ENCODE assay signal across 22 mouse cellular contexts in the genomic region with DNA sequence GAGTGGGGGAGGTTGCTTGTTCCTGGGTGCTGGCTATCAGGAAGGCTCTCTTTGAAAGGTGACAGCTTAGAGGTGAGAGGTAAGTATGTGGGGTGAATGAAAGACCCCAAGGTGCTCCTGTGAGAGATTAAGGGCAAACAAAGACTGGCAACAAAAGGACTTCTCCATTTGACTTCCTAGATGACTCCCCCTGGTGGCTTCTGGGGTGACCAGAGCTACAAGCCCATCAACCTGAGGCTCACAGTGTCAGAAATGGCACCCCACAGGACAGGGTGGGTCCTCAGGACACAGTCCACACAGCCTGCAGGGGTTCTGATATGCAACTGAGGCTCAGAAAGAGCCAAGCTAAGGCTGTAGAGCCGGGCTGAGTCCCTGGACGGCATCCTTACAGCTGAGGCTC.
A peak's percentile ranks its signal among the peaks of the same experiment; 100 is the strongest.
DNase-seq lines count a peak whose midpoint lies in the region; ATAC-seq and TF ChIP-seq lines count a peak whose summit lies in the region.
"Had no signal": no experiment of that assay in that cellular context is flagged by ENCODE, and none has a peak within 500 bp of the region (broad histone marks: within the 10 kb centered on the region; RNA-seq: fewer than 3 reads in every experiment).

No protein-coding gene starts in this region.

- WGBS in kidney, postnatal 0 days, result 89% methylated on average over 2 of the region's 2 CpGs
- 85% methylated on average over 2 of the region's 2 CpGs for WGBS in kidney, embryonic 14.5 days
- WGBS in thymus, adult 2 months, result 87% methylated on average over 2 of the region's 2 CpGs
- WGBS in intestine, embryonic 16.5 days, result 93% methylated on average over 2 of the region's 2 CpGs

- H3K36me3 ChIP-seq in kidney, postnatal 0 days (ENCODE audit: insufficient read depth, low read length), result no peaks in the 10 kb centered on the region
- no peaks in the 10 kb centered on the region for H3K36me3 ChIP-seq in kidney, embryonic 14.5 days (ENCODE audit: control insufficient read depth, insufficient read depth, low read length)
- H3K36me3 ChIP-seq in thymus, adult 2 months (ENCODE audit: control insufficient read depth, insufficient read depth, low read length), result no peaks in the 10 kb centered on the region
- no peaks in the 10 kb centered on the region for H3K36me3 ChIP-seq in splenic B cell, adult 2 months (ENCODE audit: control insufficient read depth, insufficient read depth, low read length, poor library complexity, severe bottlenecking)
- H3K36me3 ChIP-seq in intestine, embryonic 16.5 days (ENCODE audit: control insufficient read depth, insufficient read depth, low read length), result no peaks in the 10 kb centered on the region
- H3K36me3 ChIP-seq: embryonic facial prominence, embryonic 15.5 days; forebrain, embryonic 12.5 days; heart, embryonic 10.5 days; kidney, embryonic 15.5 days; limb, embryonic 12.5 days had no signal

- no peak for DNase-seq in kidney, postnatal 0 days (ENCODE audit: low spot score)
- peak; percentile 28 for DNase-seq in thymus, postnatal 14 days
- no peak for DNase-seq in thymus, adult 2 months
- DNase-seq in splenic B cell, adult 2 months (ENCODE audit: low read depth, low spot score), result peak; percentile 49
- DNase-seq in urinary bladder, postnatal 25 days (ENCODE audit: low spot score), result no peak
- DNase-seq: adrenal gland, postnatal 36 days; cerebellum, postnatal 10 days; embryo, embryonic 11 days; gastrocnemius, postnatal 14 days; midbrain, embryonic 14.5 days had no signal

- H3K4me3 ChIP-seq in kidney, postnatal 0 days (replicated peaks; ENCODE audit: low read depth, low read length), result no peak overlapping the region
- H3K4me3 ChIP-seq in kidney, embryonic 14.5 days (ENCODE audit: low read length), result no peak overlapping the region
- H3K4me3 ChIP-seq in thymus, adult 2 months (ENCODE audit: control insufficient read depth, insufficient read depth, low read length), result no peak overlapping the region
- H3K4me3 ChIP-seq in bone marrow macrophage, adult 2 months (ENCODE audit: insufficient read depth, low read length), result no peak overlapping the region
- H3K4me3 ChIP-seq in intestine, embryonic 16.5 days (ENCODE audit: low read length), result no peak overlapping the region
- H3K4me3 ChIP-seq: embryonic facial prominence, embryonic 15.5 days; forebrain, embryonic 12.5 days; heart, embryonic 10.5 days; kidney, embryonic 15.5 days; left cerebral cortex, adult 2 months; limb, embryonic 12.5 days had no signal

- TF ChIP-seq POLR2A in thymus, adult 2 months (IDR thresholded peaks at IDR 0.05; ENCODE audit: control insufficient read depth, extremely low read depth, insufficient read depth, low read length, poor library complexity), result no peak
- no peak for TF ChIP-seq POLR2A in bone marrow macrophage, adult 2 months (IDR thresholded peaks at IDR 0.05; ENCODE audit: borderline replicate concordance, low read depth, low read length)

- TF ChIP-seq CTCF in kidney, postnatal 0 days (IDR thresholded peaks at IDR 0.05; ENCODE audit: low read depth), result peak; percentile 28; the same call in 1 of the 2 replicates
- TF ChIP-seq CTCF in thymus, adult 2 months (IDR thresholded peaks at IDR 0.05; ENCODE audit: borderline replicate concordance, control insufficient read depth, extremely low read depth, insufficient read depth, low read length, poor library complexity), result no peak
- peak; percentile 55 for TF ChIP-seq CTCF in bone marrow macrophage, adult 2 months (IDR thresholded peaks at IDR 0.05; ENCODE audit: low read depth, low read length)

- no peaks in the 10 kb centered on the region for H3K27me3 ChIP-seq in kidney, postnatal 0 days (ENCODE audit: insufficient read depth, low read length)
- no peaks in the 10 kb centered on the region for H3K27me3 ChIP-seq in kidney, embryonic 14.5 days (ENCODE audit: control insufficient read depth, insufficient read depth, low read length)
- H3K27me3 ChIP-seq in thymus, adult 2 months (ENCODE audit: control insufficient read depth, insufficient read depth, low read length), result no peaks in the 10 kb centered on the region
- no peaks in the 10 kb centered on the region for H3K27me3 ChIP-seq in splenic B cell, adult 2 months (ENCODE audit: control insufficient read depth, insufficient read depth, low read length, poor library complexity, severe bottlenecking)
- H3K27me3 ChIP-seq in intestine, embryonic 16.5 days (replicated peaks; ENCODE audit: control insufficient read depth, insufficient read depth, low read length), result no peaks in the 10 kb centered on the region
- H3K27me3 ChIP-seq: embryonic facial prominence, embryonic 15.5 days had no signal

- no peak overlapping the region for H3K4me2 ChIP-seq in kidney, postnatal 0 days (ENCODE audit: low read length)
- no peak overlapping the region for H3K4me2 ChIP-seq in kidney, embryonic 14.5 days (replicated peaks; ENCODE audit: low read depth, low read length)
- no peak overlapping the region for H3K4me2 ChIP-seq in intestine, embryonic 16.5 days (ENCODE audit: low read depth, low read length)
- H3K4me2 ChIP-seq: embryonic facial prominence, embryonic 15.5 days; forebrain, embryonic 12.5 days; kidney, embryonic 15.5 days; limb, embryonic 12.5 days had no signal

- H3K9ac ChIP-seq in kidney, postnatal 0 days (ENCODE audit: low read depth, low read length), result no peak overlapping the region
- no peak overlapping the region for H3K9ac ChIP-seq in kidney, embryonic 14.5 days (ENCODE audit: low read depth, low read length)
- H3K9ac ChIP-seq in intestine, embryonic 16.5 days (ENCODE audit: low read depth, low read length), result no peak overlapping the region
- H3K9ac ChIP-seq: embryonic facial prominence, embryonic 15.5 days; forebrain, embryonic 12.5 days; kidney, embryonic 15.5 days; limb, embryonic 12.5 days had no signal

- no peak overlapping the region for H3K27ac ChIP-seq in kidney, postnatal 0 days
- no peak overlapping the region for H3K27ac ChIP-seq in kidney, embryonic 14.5 days (ENCODE audit: low read depth, low read length)
- H3K27ac ChIP-seq in thymus, adult 2 months (ENCODE audit: control insufficient read depth, insufficient read depth, low read length), result no peak overlapping the region
- H3K27ac ChIP-seq in bone marrow macrophage, adult 2 months (ENCODE audit: insufficient read depth, low read depth, low read length), result no peak overlapping the region
- H3K27ac ChIP-seq in intestine, embryonic 16.5 days (ENCODE audit: low read length), result no peak overlapping the region
- H3K27ac ChIP-seq: embryonic facial prominence, embryonic 15.5 days; forebrain, embryonic 12.5 days; heart, embryonic 10.5 days; kidney, embryonic 15.5 days; left cerebral cortex, adult 2 months; limb, embryonic 12.5 days; macrophage had no signal

- H3K9me3 ChIP-seq in kidney, postnatal 0 days (replicated peaks; ENCODE audit: low read length), result no peaks in the 10 kb centered on the region
- H3K9me3 ChIP-seq in kidney, embryonic 14.5 days (ENCODE audit: control insufficient read depth, low read length), result no peaks in the 10 kb centered on the region
- no peaks in the 10 kb centered on the region for H3K9me3 ChIP-seq in intestine, embryonic 16.5 days (ENCODE audit: control insufficient read depth, low read length)
- H3K9me3 ChIP-seq: embryonic facial prominence, embryonic 15.5 days; forebrain, embryonic 12.5 days; heart, embryonic 10.5 days; kidney, embryonic 15.5 days; limb, embryonic 12.5 days had no signal

- no peak for ATAC-seq in kidney, postnatal 0 days (replicated peaks; ENCODE audit: low FRiP score, low read depth)
- no peak for ATAC-seq in kidney, embryonic 14.5 days (ENCODE audit: low FRiP score, low TSS enrichment)
- no peak for ATAC-seq in intestine, embryonic 16.5 days
- ATAC-seq: activated CD4-positive, CD25-positive, alpha-beta regulatory T cell, adult 4 months; hindbrain, embryonic 16.5 days had no signal

- no peaks in the 10 kb centered on the region for H3K4me1 ChIP-seq in kidney, postnatal 0 days (replicated peaks; ENCODE audit: insufficient read depth, low read length)
- no peaks in the 10 kb centered on the region for H3K4me1 ChIP-seq in kidney, embryonic 14.5 days (ENCODE audit: control insufficient read depth, insufficient read depth, low read length)
- H3K4me1 ChIP-seq in thymus, adult 2 months (replicated peaks; ENCODE audit: control insufficient read depth, insufficient read depth, low read length), result no peaks in the 10 kb centered on the region
- H3K4me1 ChIP-seq in bone marrow macrophage, adult 2 months (ENCODE audit: control insufficient read depth, insufficient read depth, low read length), result no peaks in the 10 kb centered on the region
- 0 out of 2 replicates have a peak, but pooled peaks cover 2% of the 10 kb centered on the region for H3K4me1 ChIP-seq in intestine, embryonic 16.5 days (ENCODE audit: control insufficient read depth, insufficient read depth, low read length)
- H3K4me1 ChIP-seq: embryonic facial prominence, embryonic 15.5 days; forebrain, embryonic 12.5 days; kidney, embryonic 15.5 days had no signal

Comparison
In these comparisons a context has a peak if more than half of its experiments do, and no peak if none do; other contexts are left out.
1. DNase-seq: peak in thymus, postnatal 14 days (single experiment) and splenic B cell, adult 2 months (single experiment); none in kidney, postnatal 0 days (single experiment), thymus, adult 2 months (single experiment) and urinary bladder, postnatal 25 days (single experiment).